Mouse (Mus musculus) forebrain, embryonic 11.5 days (tissue): ENCODE measurements around the gene Chdh. TPM values are rescaled to one million over a fixed set of nuclear protein-coding genes. Genes with fewer than 3 reads are reported as not detected.

Experiments used
- ATAC-seq: fragments of 200-750 bp; cut with Nextera tagmentation; replicated peaks from 2 replicates; pipeline ENCODE4 v1.8.0; 2017; ENCODE audit warnings: moderate TSS enrichment; ENCODE audit not compliant: low FRiP score
- DNase-seq: peaks from one replicate; pipeline ENCODE4 v3.0.0-alpha.2; 2017; ENCODE audit warnings: low spot score
- H3K27ac ChIP-seq: fragments of 300-500 bp; sonication (generic); 2 replicates; pipeline ENCODE4 v1.5.1; 2014; ENCODE audit warnings: low read depth, low read length
- H3K27me3 ChIP-seq: fragments of 300-500 bp; sonication (generic); 2 replicates; pipeline ENCODE4 v1.6.1; 2014; ENCODE audit warnings: mild to moderate bottlenecking, low read length, mixed read lengths; ENCODE audit not compliant: control insufficient read depth, insufficient read depth
- H3K36me3 ChIP-seq: fragments of 300-500 bp; sonication (generic); 2 replicates; pipeline ENCODE4 v1.6.1; 2014; ENCODE audit warnings: mild to moderate bottlenecking, low read length, moderate library complexity, mixed read lengths; ENCODE audit not compliant: control insufficient read depth, insufficient read depth
- H3K4me1 ChIP-seq: fragments of 300-500 bp; sonication (generic); replicated peaks from 2 replicates; pipeline ENCODE4 v1.6.1; 2014; ENCODE audit warnings: low read length, mixed read lengths; ENCODE audit not compliant: control insufficient read depth, insufficient read depth
- H3K4me2 ChIP-seq: fragments of 300-500 bp; sonication (generic); 2 replicates; pipeline ENCODE4 v1.6.1; 2014; ENCODE audit warnings: low read depth, mild to moderate bottlenecking, low read length, moderate library complexity, mixed read lengths; ENCODE audit not compliant: severe bottlenecking
- H3K4me3 ChIP-seq: fragments of 300-500 bp; sonication (generic); 2 replicates; pipeline ENCODE4 v1.5.1; 2014; ENCODE audit warnings: low read depth, low read length
- H3K9ac ChIP-seq: fragments of 300-500 bp; sonication (generic); 2 replicates; pipeline ENCODE4 v1.6.1; 2014; ENCODE audit warnings: low read length
- H3K9me3 ChIP-seq: fragments of 300-500 bp; sonication (generic); 2 replicates; pipeline ENCODE4 v1.6.1; 2016; ENCODE audit warnings: low read length, mixed read lengths; ENCODE audit not compliant: control insufficient read depth
- WGBS: fragments of 180-500 bp; shearing (Covaris S2); extraction: QIAGEN DNeasy Blood & Tissue Kit; methylation state at CpG from one replicate; pipeline ENCODE4 v1.1.7; 2014; 5-methylcytosine and 5-hydroxymethylcytosine counted together
- polyA plus RNA-seq: library from polyadenylated mRNA; unstranded; fragments of >200 nt; fragmentation: Nextera tagmentation; extraction: Ambion mirVana; gene quantifications from 2 replicates; pipeline ENCODE4 v1.2.1, GENCODE M21; 2014

Chdh gene
- polyA plus RNA-seq, 1 experiment from 2014 or later, result not detected

- Histone ChIP-seq H3K4me2 (no peak overlapping the region), H3K4me1 (no peaks in the 10 kb centered on the region), H3K27me3 (no peaks in the 10 kb centered on the region), H3K36me3 (peaks cover 4% of the 10 kb centered on the region; the same call in 1 of the 2 replicates), H3K9me3 (no peaks in the 10 kb centered on the region), H3K9ac (no peak overlapping the region), H3K4me3 (no peak overlapping the region), H3K27ac (no peak overlapping the region)
- DNase-seq, result no peak
- WGBS, result 82% methylated on average over 13 of the region's 13 CpGs
- ATAC-seq, result no peak
Measured at GRCm38 (mm10) chr14:29998747-29999474, 9.9 kb upstream of the Chdh start.

- H3K9ac ChIP-seq, result no peak overlapping the region
- 84% methylated on average over 3 of the region's 3 CpGs for WGBS
- no peak overlapping the region for H3K4me2 ChIP-seq
- no peak overlapping the region for H3K4me3 ChIP-seq
- DNase-seq, result no peak
- H3K4me1 ChIP-seq, result no peaks in the 10 kb centered on the region
- H3K27ac ChIP-seq, result no peak overlapping the region
- peaks cover 4% of the 10 kb centered on the region; the same call in 1 of the 2 replicates for H3K36me3 ChIP-seq
- no peaks in the 10 kb centered on the region for H3K9me3 ChIP-seq
- no peak for ATAC-seq
- H3K27me3 ChIP-seq, result no peaks in the 10 kb centered on the region
Measured at GRCm38 (mm10) chr14:29999475-29999811, 9.4 kb upstream of the Chdh start.

GRCm38 (mm10) chr14:30009864-30010560 lies 1.2 kb downstream of the Chdh start:
- no peaks in the 10 kb centered on the region for H3K9me3 ChIP-seq
- no peaks in the 10 kb centered on the region for H3K36me3 ChIP-seq
- H3K9ac ChIP-seq, result no peak overlapping the region
- DNase-seq, result no peak
- no peak overlapping the region for H3K4me2 ChIP-seq
- no peak overlapping the region for H3K27ac ChIP-seq
- no peak for ATAC-seq
- 0 out of 2 replicates have a peak, but pooled peaks cover 2% of the 10 kb centered on the region for H3K4me1 ChIP-seq
- 84% methylated on average over 10 of the region's 10 CpGs for WGBS
- peaks cover 8% of the 10 kb centered on the region; the same call in 1 of the 2 replicates for H3K27me3 ChIP-seq
- no peak overlapping the region for H3K4me3 ChIP-seq

GRCm38 (mm10) chr14:30011886-30012560 lies 3.2 kb downstream of the Chdh start:
- H3K9ac ChIP-seq, result no peak overlapping the region
- H3K9me3 ChIP-seq, result no peaks in the 10 kb centered on the region
- WGBS, result 88% methylated on average over 10 of the region's 10 CpGs
- no peak overlapping the region for H3K27ac ChIP-seq
- no peaks in the 10 kb centered on the region for H3K36me3 ChIP-seq
- H3K4me3 ChIP-seq, result no peak overlapping the region
- no peak for ATAC-seq
- no peak overlapping the region for H3K4me2 ChIP-seq
- peaks cover 8% of the 10 kb centered on the region; the same call in 1 of the 2 replicates for H3K27me3 ChIP-seq
- 0 out of 2 replicates have a peak, but pooled peaks cover 2% of the 10 kb centered on the region for H3K4me1 ChIP-seq
- DNase-seq, result no peak

- no peak overlapping the region for H3K27ac ChIP-seq
- no peaks in the 10 kb centered on the region for H3K4me1 ChIP-seq
- H3K9me3 ChIP-seq, result no peaks in the 10 kb centered on the region
- no peak for ATAC-seq
- no peaks in the 10 kb centered on the region for H3K36me3 ChIP-seq
- no peak overlapping the region; the same call in 1 of the 2 replicates for H3K9ac ChIP-seq
- DNase-seq, result no peak
- WGBS, result 40% methylated on average over 10 of the region's 10 CpGs
- no peaks in the 10 kb centered on the region for H3K27me3 ChIP-seq
- no peak overlapping the region for H3K4me2 ChIP-seq
- H3K4me3 ChIP-seq, result no peak overlapping the region
Measured at GRCm38 (mm10) chr14:30014487-30014886, 5.7 kb downstream of the Chdh start.

- Histone ChIP-seq H3K4me1 (no peaks in the 10 kb centered on the region), H3K36me3 (no peaks in the 10 kb centered on the region), H3K4me3 (no peak overlapping the region), H3K27me3 (no peaks in the 10 kb centered on the region), H3K4me2 (no peak overlapping the region), H3K27ac (no peak overlapping the region), H3K9me3 (no peaks in the 10 kb centered on the region), H3K9ac (no peak overlapping the region; the same call in 1 of the 2 replicates)
- 62% methylated on average over 1 of the region's 1 CpGs for WGBS
- DNase-seq (no peak), ATAC-seq (no peak)
Measured at GRCm38 (mm10) chr14:30015008-30015407, 6.2 kb downstream of the Chdh start.

GRCm38 (mm10) chr14:30016666-30017065 lies 7.8 kb downstream of the Chdh start:
- 93% methylated on average over 5 of the region's 5 CpGs for WGBS
- no peak for ATAC-seq

GRCm38 (mm10) chr14:30017794-30018462 lies 9.1 kb downstream of the Chdh start:
- Histone ChIP-seq H3K27ac (no peak overlapping the region), H3K27me3 (no peaks in the 10 kb centered on the region), H3K9ac (no peak overlapping the region), H3K4me1 (no peaks in the 10 kb centered on the region), H3K36me3 (no peaks in the 10 kb centered on the region), H3K9me3 (no peaks in the 10 kb centered on the region), H3K4me2 (no peak overlapping the region), H3K4me3 (no peak overlapping the region)
- no peak for DNase-seq
- WGBS, result 88% methylated on average over 8 of the region's 8 CpGs
- ATAC-seq, result no peak

More at GRCm38 (mm10) chr14:30016666-30017065, 7.8 kb downstream of the Chdh start:
- DNase-seq, result no peak
- no peak overlapping the region for H3K9ac ChIP-seq
- H3K4me2 ChIP-seq, result no peak overlapping the region
- H3K4me1 ChIP-seq, result no peaks in the 10 kb centered on the region
- no peaks in the 10 kb centered on the region for H3K36me3 ChIP-seq
- H3K27ac ChIP-seq, result no peak overlapping the region
- no peaks in the 10 kb centered on the region for H3K9me3 ChIP-seq
- H3K4me3 ChIP-seq, result no peak overlapping the region
- H3K27me3 ChIP-seq, result no peaks in the 10 kb centered on the region
